Mouse (Mus musculus) T-helper 17 cell (primary cell): ENCODE data around the gene Syn3.
"Not testable (repeated sequence)": the region's sequence is repeated elsewhere in the genome, so short reads cannot be mapped to it uniquely, and the experiment has no call there.

ENCODE experiments used
- in situ Hi-C, 2 experiments: fragments of 300-600 bp; cut with MboI, MseI; formaldehyde crosslinking; loops; 1 replicate in 1 of 2; 2 replicates in 1 of 2; pipeline ENCODE4 v1.15.1; 2025; ENCODE audit warnings: high pct_unique_total_duplicates in 2 of 2

Syn3 gene

DNA sequence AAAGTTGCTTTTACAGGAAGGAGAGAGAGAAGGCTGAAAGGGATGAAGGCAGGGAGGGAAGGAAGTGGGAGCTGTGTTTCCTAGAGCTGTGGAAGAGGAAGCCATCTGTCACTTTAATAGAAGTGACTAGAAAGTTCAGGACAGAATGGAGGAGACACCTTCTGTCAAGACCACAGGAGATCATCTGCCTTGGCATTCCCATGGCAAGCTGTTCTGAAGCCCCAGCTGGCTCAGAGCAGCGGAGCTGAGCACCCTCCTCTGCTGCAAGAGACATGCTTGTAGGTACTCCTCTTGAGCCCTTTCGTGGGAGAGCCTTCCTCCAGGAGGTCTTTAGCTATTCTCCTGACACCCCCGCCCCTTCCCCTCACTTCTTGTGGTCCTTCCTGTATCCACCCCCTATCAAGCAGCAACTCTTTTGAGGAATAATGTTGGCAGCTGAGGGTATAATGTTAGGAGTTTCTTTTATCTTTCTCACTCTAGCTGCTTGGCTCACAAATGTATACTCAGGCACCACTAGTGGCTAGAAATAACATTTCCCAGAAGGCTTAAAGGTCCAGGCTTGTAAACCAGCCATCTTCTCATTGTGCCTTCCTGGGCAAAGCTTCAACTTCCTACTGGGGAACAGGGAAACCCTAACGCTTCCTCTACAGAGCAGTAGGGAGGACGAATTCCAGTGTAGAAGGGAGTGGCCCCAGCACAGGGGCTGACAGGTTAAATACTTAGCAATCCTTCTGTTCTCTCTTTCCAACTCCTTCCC is 436.3 kb downstream of the Syn3 start:
- in situ Hi-C loops = no loop called here

DNA sequence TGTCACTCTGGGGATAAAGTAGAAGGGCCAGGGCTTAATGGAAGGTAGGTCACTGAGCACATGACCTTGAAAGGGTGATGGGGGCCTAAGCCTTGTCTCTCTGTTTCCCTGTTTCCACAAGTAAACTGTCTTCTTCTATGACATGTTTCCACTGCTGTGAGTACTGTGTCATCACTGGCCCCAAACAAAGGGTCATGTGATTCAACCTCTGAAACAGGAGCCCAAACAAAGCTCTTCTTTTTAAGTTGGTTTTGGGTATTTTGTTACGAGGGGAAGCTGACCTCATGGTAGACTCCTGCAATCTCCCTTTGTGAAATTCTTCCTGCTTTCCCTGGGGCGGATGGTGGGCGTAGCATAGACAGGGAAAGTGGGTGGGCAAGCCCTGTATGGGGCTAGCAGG is 438.4 kb downstream of the Syn3 start:
- in situ Hi-C loops = no loop called here

DNA sequence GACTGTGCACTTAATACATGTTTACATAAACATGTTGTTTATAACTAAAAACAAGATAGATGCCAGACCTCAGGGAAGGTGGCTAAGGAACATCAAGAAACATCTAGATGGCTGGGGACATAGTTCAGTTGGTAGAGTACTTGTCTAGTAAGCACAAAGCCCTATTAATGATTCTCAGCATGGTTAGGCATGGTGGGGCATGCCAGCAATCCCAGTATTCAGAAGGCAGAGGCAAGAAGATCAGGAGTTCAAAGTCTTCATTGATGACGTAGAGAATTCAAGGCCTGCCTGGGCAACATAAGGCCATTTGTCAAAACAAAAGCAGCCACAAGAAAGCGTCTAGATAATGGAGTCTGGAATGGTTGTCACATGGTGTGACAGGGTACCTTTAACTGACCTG is 441.0 kb downstream of the Syn3 start:
- in situ Hi-C loops = loop anchor here in 1 of 2 experiments (5.0 kb wide), 1 partner anchor 90 kb away; no protein-coding TSS in a partner anchor

DNA sequence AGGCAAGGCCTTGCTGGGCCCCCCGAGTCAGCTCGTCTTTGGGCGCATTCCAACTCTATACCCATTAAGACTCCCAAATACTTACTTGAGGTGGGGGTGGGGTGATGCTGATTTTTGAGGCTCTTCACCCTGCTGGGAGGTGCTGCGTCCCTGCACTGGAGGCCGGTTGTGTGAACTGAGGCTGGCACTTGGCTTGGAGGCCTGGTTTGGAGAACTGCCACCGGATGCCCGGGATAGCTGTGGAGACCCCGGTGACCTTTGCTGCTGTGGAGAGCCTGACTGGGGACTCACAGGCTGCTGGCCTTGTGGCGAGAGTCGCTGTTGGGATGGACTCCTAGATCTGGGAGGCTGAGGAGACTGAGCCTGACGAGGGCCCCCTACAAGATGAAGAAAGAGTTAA is 441.4 kb downstream of the Syn3 start:
- in situ Hi-C loops = loop anchor here in 1 of 2 experiments (5.0 kb wide), 1 partner anchor 90 kb away; no protein-coding TSS in a partner anchor

DNA sequence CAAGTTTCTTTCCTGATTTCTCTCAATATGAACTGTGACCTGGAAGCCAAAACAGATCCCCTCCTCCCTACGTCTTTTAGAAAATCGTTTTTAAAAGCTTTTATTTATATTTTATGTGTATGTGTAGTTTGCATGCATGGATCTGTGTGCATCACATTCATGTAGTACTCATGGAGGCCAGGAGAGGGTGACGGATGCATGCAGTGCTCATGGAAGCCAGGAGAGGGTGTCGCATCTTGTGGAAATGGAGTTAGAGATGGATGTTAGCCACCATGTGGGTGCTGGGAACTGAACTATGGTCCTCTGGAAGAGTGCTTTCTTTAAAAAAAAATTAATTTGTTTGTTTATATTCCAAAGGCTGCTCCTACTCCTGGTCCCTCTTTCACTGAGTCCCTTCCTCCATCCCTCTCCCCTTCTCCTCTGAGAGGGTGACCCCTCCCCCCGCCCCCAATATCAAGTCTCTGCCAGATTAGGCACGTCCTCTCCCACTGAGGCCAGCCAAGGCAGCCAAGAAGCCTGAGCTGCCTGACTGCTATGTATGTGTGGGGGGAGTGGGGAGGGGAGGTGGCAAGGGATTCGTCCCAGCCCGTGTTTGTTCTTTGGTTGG is 442.3 kb downstream of the Syn3 start:
- in situ Hi-C loops = loop anchor here in 1 of 2 experiments (5.0 kb wide), 1 partner anchor 89 kb away; no protein-coding TSS in a partner anchor

DNA sequence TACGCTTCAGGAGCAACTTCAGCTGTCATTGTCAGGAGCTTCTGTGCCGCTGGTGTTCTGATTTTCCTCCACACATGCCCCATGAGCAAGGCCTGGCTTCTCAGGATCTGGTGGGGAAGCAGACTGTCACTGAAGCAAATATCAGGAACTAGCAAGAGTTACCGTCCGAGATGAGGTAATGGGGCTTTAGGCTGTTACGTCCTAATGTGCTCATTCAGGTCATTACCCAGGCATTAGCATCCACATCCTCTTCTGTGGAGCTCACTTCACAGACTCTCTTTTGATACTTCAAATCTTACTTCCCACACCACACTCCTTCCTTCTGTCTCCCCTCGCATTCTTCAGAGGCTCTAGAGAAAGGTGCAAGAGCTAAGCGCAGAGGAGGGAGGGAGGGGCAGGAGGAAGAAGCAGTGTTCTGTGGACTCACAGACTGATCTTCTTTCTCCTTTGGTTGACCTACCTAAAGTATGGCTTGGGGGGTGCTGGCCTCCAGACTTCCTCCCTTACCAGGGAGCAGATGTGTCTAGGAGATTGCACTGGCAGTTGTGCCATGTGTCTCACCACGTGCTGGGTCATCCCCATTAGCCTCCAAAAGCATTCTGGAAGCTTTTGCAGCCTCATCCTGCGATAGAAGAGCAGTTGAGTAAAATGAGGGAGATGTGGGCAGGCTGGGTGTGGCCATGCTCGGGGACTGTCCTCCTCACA is 445.7 kb downstream of the Syn3 start:
- in situ Hi-C loops = loop anchor here in 1 of 2 experiments (5.0 kb wide), 1 partner anchor 81 kb away; no protein-coding TSS in a partner anchor

DNA sequence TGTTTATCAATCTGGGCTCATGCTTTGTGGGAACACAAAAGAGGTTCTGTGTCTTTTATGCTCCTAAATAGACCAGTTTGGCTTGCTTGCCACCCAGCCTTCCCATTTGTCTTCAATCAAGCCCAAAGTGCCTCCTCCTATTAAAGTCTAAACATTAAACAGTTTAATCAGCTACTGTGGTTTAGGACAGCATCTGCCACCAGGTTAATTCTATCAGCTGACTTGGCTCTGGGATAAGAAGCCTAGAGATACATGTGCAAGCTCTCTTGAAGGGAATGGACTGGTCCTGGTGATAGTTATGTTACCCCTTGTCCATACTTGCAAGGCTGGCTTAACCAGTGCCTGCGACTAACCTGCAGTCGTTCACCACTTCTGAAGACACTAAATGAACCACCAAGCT is 448.2 kb downstream of the Syn3 start:
- in situ Hi-C loops = loop anchor here in 1 of 2 experiments (5.0 kb wide), 1 partner anchor 78 kb away; no protein-coding TSS in a partner anchor

DNA sequence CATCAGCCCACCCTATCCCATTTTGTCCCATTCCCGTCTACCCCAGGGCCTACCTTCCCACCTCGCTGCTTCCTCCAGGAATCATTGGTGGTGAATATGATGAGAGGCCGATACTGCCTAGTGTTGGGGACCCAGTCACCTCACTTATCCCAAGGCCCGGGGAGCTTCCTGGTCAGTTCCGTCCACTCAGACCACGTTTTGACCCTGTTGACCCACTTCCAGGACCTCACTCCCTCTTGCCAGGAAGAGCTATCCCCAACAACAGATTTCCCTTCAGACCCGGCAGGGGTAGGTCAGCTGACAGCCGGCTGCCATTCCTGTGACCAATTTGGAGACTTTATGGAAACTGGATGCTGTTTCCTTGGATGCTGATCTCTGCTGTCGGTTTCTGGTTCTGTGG is 450.9 kb downstream of the Syn3 start:
- in situ Hi-C loops = no loop called here

DNA sequence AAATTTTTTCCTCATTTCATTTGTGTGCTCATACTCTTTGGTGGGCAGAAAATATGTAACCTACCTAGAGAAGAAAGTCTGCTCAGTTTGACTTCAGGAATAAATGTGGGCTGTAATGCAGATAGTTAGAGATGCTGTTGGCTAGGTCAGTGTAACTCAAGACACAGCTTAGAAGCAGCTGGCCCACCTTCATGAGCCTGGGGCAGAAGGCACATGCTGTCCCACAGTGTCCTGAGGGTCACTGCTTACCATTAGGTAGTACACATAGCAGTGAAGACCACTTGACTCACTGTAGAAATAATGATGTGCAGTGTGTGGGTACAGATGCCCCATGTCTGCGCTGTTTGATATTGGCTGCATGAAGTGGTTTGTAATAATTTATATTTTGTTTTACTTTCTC is 452.3 kb downstream of the Syn3 start:
- in situ Hi-C loops = no loop called here

DNA sequence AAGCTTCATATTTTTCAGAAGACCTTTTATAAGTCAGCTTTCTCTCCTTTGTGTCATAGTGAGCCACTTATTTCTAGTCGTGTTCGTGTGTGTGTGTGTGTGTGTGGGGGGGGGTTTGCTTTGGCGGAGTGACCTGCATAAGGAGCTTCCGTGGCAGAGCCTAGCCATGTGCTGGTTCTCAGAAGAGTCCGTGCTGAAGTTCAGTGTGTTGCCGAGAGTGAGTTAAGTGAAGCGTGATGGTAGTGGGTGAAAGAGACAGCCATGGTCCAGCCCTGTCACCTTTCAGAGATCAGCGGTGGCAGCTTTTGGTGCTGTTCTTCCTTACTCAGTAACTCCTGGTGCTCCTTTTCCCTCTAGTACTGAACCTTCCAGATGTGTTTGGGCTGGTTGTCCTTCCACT is 454.6 kb downstream of the Syn3 start:
- in situ Hi-C loops = no loop called here

DNA sequence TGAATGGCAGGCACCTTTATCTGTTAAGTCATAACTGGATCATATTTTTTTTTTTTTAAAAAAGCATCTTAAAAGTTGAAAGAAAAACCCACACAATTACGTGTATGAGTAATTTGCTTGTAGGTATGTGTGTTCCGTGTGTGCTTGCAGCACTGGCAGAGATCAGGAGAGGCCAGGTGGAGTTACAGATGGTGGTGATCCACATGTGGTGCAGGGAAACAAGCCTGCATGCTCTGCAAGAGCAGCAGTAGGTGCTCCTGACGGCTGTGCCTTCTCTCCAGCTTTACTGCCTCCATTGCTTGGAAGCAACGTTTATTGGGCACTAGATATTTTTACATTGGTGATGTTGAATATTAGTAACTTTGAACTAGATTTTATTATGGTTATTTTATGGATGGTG is 455.0 kb downstream of the Syn3 start:
- in situ Hi-C loops = no loop called here

DNA sequence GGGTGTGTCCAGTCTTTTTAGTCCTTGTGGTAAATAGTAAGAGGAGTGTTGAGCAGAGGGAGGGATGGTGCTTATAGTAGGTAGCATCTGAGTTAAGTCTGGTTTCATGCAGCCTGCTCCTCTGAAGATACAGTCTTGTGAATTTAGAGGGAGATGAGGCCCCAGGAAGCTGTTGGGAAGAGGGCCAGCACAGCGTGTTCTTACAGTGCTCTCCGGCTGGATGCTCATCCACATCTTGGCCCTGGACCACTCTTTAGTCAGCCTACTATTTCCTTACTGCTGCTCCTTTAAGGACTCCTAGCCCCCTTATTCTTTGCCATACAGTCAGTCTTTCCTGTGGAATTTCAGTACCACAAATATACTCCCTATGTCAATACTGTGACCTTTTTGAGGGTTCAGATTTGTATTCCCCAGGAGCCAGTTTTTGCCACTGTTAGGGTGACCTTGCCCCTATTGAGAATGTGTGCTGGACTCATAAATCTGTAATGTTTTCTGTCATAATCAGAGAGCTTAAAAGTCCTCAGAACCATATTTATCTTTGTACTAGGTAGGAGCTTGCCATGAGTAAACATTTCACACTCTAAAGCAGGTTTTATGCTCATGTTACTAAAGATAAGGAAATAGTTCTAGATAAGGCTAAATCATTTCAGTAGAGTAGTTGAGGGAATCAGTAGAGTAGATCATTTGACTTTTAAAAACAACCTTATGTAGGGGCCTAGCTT is 464.5 kb downstream of the Syn3 start:
- in situ Hi-C loops = no loop called here

DNA sequence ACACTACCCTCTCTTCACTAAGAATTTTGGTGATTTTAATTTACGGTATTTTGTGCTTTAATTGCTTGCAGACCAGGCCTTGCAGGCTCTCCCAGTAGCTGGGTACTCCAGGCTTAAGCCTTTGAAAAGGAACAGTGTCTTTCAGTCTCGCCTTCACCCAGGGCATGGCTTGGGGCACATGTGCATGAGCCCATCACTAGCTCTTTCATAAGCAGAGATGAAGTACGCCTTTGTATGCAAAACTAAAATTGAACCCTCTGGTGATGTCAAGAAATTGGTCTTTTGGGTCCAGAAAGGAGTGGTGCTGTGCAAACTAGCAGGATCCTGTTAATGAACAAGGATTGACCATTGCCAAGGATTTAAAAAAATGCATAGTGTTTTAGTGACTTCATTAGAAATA is 466.2 kb downstream of the Syn3 start:
- in situ Hi-C loops = no loop called here

DNA sequence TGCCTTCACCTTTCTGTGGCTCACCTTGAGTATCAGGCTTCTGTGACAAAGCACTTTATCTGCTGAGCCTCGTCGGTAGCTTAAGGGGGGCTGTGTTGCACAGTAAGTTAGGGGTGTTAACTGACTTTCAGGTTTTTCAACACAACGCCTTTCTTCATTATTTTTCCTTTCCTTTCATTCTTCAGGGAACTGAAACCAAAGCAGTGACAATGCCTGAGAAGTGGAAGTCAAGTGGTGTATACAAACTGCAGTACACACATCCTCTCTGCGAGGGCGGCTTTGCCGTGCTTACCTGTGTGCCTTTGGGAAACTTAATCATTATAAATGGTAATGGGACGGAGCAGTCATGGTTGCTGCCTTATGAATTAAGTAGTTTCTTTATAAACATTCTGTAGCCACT is 468.0 kb downstream of the Syn3 start:
- in situ Hi-C loops = no loop called here

DNA sequence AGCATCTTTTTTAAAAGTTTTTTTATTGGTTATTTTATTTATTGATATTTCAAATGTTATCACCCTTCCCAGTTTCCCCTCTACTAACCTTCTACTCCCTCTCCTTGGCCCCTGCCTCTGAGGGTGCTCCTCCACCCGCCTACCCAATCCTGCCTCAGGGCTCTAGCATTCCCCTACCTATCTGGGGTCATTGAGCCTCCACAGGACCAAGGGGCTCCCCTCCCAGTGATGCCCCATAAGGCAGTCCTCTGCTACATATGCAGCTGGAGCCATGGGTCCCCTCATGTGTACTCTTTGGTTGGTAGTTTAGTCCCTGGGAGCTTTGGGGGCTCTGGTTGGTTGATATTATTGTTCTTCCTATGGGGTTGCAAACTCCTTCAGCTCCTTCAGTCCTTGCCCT is 471.9 kb downstream of the Syn3 start:
- in situ Hi-C loops = not testable (repeated sequence)

DNA sequence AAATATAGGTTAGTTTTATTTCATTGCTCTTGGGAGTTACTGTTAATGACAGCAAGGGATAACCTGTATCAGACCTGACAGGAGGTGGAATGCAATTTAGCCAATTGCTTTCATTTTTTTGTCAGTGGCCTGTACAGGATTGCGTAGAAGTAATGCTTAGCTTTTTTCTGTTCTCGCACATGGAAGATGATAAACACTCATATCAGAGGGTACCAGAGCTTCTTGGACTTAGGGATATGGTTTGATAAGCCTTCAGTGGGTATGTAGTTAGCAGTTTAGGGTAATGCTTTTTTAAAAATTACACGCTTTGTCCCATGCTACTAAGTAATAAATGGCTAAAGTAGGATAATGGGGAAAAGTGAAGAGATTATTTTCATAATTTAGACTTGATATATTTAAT is 472.3 kb downstream of the Syn3 start:
- in situ Hi-C loops = no loop called here

DNA sequence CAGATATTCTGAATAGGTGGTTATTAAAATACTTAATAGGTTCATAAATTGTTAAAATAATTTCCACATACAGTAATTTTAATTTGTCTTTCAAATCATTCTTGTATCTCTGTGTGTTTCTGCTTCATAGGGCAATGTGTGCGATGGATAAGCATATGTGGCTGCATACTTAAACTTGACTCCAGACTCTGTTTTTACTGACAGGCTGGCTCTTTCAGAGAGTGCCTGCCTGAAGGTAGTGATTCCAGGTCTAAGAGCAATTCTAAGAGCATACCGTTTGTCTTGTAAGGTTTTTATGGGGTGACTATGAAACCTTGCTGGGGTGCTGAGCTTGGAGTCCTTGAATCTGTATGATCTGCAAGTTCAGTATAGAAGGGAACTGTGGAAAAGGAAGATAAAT is 472.8 kb downstream of the Syn3 start:
- in situ Hi-C loops = no loop called here

DNA sequence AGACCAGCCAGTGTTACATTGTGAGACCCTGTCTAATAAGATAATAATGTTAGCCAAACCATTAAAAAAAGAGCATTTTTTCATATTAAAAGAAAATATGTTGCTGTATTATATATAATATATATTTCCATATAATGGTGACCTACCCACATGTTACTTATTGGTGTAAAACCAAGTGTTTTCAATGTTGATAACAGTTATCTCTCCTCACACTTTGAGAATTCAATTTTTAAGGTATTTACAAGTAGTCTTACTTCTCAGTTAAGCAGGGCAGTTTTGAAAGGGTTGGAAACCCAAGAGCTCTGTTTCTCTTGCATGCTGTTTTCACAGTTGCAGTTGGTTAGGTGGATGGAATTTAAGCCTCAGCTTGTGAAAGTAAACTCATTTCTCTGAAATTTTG is 475.5 kb downstream of the Syn3 start:
- in situ Hi-C loops = no loop called here

DNA sequence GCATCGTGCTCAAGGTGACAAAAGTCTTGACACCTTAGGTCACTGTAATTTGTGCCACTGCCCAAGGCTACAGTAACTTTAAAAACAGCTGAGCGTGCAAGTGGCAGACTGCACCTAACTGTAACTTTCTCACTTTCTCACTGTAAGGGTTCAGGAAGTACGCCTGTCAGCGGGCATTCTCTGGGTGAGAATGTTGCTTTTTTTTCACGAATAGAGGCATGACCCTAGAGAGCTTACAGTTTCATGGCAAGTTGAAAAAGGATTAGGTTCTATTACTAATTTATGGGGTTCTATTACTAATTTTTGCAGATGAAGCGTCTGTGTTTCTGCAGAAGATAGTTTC is 476.3 kb downstream of the Syn3 start:
- in situ Hi-C loops = no loop called here

DNA sequence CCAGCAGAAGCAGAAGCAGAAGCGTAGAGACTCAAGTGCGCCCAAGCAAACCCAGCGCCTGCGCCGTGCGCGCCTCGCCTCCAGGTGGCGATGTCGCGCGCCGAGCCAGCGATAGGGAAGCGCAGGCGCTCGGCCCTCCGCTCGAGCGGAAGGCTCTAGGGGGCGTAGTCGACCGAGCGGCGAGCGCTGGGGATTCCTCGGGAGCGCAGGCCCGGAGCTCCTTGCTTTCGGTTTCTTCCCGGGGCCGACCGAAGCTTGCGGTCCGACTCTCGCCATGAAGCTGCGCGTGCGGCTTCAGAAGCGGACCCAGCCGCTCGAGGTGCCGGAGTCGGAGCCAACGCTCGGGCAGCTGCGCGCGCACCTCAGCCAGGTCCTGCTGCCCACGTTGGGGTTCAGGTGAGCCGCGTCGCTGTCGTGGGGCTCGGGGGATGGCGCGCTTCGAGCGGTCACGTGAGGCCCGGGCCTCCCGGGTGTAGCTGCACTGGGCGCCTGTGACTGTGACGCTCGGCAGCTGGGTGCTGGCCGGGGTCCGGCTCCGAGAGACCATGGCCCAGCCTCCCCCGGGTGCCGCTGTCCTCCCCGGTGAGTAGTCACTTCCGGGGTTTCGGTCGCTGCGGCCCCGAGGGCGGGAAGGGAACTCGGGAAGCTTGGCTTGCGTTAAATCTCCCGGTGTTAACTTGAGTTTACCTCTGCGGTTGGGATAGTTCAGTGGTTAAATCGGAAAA is 476.8 kb downstream of the Syn3 start, which contains the start of gene Fbxo7:
TSS of gene Fbxo7 (plus strand) at position 224 of the 725 bp plus-strand sequence.
- in situ Hi-C loops = no loop called here

DNA sequence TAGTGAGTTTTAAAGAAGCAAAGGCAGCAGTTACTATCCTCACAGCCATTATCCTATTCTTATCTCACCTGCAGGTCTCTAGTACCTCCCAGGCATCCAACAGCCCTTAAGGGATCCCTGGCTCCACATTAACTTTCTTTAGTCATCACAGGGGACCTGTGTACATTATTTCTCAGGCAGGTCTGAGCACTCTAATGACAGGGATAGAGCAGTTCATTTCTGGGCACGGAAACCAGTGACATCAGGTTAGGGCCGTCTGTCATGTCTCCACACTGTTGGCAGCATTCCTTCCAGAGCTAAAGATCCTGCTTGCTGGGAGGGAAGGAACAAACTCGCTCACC is 477.3 kb downstream of the Syn3 start:
- in situ Hi-C loops = no loop called here
